Mouse (Mus musculus) liver, adult 2 months (tissue): Measurements from ENCODE around the gene C3ar1.

Experiments
- CTCF ChIP-seq: fragments of 200-500 bp; IDR thresholded peaks from 2 replicates; pipeline ENCODE4 v1.5.1; 2011; ENCODE audit warnings: low read depth, low read length, control low read depth
- POLR2A ChIP-seq: fragments of 200-500 bp; IDR thresholded peaks from 2 replicates; pipeline ENCODE4 v1.6.1; 2011; ENCODE audit warnings: low read length, control low read depth; ENCODE audit not compliant: insufficient read depth; ENCODE audit errors: extremely low read depth

GRCm38 (mm10) chr6:122881287-122881686, 25.3 kb upstream of the C3ar1 start:
- TF ChIP-seq CTCF (no peak), POLR2A (no peak)
